Mouse (Mus musculus) olfactory bulb, adult 2 months (tissue): ENCODE measurements at regions not wholly inside any gene's neighbourhood (a gene's known extent, or its start where the extent isn't known, plus 50 kb on each side); places are given as distances from the start of the nearest gene placed in this dataset.

Source experiments
- CTCF ChIP-seq: fragments of 200-500 bp; IDR thresholded peaks from 2 replicates; pipeline ENCODE4 v1.5.1; 2012; ENCODE audit warnings: low read depth, mild to moderate bottlenecking, low read length, moderate library complexity; ENCODE audit not compliant: insufficient read depth
- POLR2A ChIP-seq: fragments of 200-500 bp; IDR thresholded peaks from 2 replicates; pipeline ENCODE4 v1.6.1; 2012; ENCODE audit warnings: mild to moderate bottlenecking, low read depth, low read length, moderate library complexity; ENCODE audit not compliant: insufficient read depth

GRCm38 (mm10) chr16:74462436-74462835, 50.8 kb upstream of the Robo2 start:
- no peak for TF ChIP-seq POLR2A
- no peak for TF ChIP-seq CTCF
